Mouse (Mus musculus) heart, embryonic 13.5 days (tissue): ENCODE measurements around the gene Rab26. TPM values are rescaled to one million over a fixed set of nuclear protein-coding genes. Genes with fewer than 3 reads are reported as not detected.
A peak's percentile ranks its signal among the peaks of the same experiment; 100 is the strongest.

Experiments used
- ATAC-seq: fragments of 200-750 bp; cut with Nextera tagmentation; 2 replicates; pipeline ENCODE4 v1.8.0; 2017; ENCODE audit warnings: moderate TSS enrichment; ENCODE audit not compliant: insufficient number of reproducible peaks, low FRiP score, low TSS enrichment; ENCODE audit errors: extremely low read depth
- H3K27ac ChIP-seq: fragments of 300-500 bp; sonication (generic); replicated peaks from 2 replicates; pipeline ENCODE4 v1.5.1; 2015; ENCODE audit warnings: moderate library complexity, mild to moderate bottlenecking, inconsistent platforms
- H3K27me3 ChIP-seq: fragments of 300-500 bp; sonication (generic); replicated peaks from 2 replicates; pipeline ENCODE4 v1.6.1; 2015; ENCODE audit warnings: mild to moderate bottlenecking, inconsistent platforms
- H3K36me3 ChIP-seq: fragments of 300-500 bp; sonication (generic); 2 replicates; pipeline ENCODE4 v1.6.1; 2015; ENCODE audit warnings: mild to moderate bottlenecking, inconsistent platforms
- H3K4me1 ChIP-seq: fragments of 300-500 bp; sonication (generic); 2 replicates; pipeline ENCODE4 v1.6.1; 2015; ENCODE audit warnings: inconsistent platforms
- H3K4me2 ChIP-seq: fragments of 300-500 bp; sonication (generic); 2 replicates; pipeline ENCODE4 v1.6.1; 2015; ENCODE audit warnings: inconsistent platforms, mild to moderate bottlenecking, moderate library complexity
- H3K4me3 ChIP-seq: fragments of 300-500 bp; sonication (generic); 2 replicates; pipeline ENCODE4 v1.5.1; 2015; ENCODE audit warnings: moderate library complexity, mild to moderate bottlenecking, inconsistent platforms
- H3K9ac ChIP-seq: fragments of 300-500 bp; sonication (generic); 2 replicates; pipeline ENCODE4 v1.6.1; 2015; ENCODE audit warnings: inconsistent platforms, mild to moderate bottlenecking, moderate library complexity
- H3K9me3 ChIP-seq: fragments of 300-500 bp; sonication (generic); 2 replicates; pipeline ENCODE4 v1.6.1; 2016; ENCODE audit warnings: inconsistent platforms
- WGBS: fragments of 180-500 bp; shearing (Covaris S2); methylation state at CpG from one replicate; pipeline ENCODE4 v1.1.7; 2015; ENCODE audit warnings: mixed read lengths; 5-methylcytosine and 5-hydroxymethylcytosine counted together
- polyA plus RNA-seq: library from polyadenylated mRNA; unstranded; fragments of >200 nt; fragmentation: Nextera tagmentation; extraction: Ambion mirVana; gene quantifications from 2 replicates; pipeline ENCODE4 v1.2.1, GENCODE M21; 2015

Rab26 gene
- polyA plus RNA-seq, 1 experiment from 2014 or later, result 1.0 TPM

DNA sequence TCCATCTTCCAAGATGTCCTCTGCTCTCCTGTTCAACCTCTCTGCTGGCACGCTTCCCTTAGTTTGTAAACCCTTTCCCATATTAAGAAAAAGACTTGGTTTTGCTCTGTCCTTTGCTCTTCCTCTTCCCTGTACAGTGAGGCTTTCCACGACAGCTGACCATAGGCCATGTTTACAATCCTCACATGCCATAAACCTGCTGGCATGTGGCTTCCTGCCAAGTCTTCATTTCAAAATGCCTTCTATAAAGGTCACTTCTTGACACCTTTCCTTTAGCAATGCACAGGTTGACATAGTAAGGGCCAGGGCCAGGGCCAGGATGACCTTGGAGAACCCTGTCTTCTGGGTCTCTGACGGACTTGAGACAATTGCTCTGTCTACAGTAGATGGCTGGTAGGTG lies 12.2 kb upstream of the Rab26 start:
- Histone ChIP-seq H3K9ac (no peak overlapping the region), H3K9me3 (no peaks in the 10 kb centered on the region), H3K4me1 (peaks cover 21% of the 10 kb centered on the region), H3K27ac (no peak overlapping the region), H3K4me2 (no peak overlapping the region), H3K4me3 (no peak overlapping the region), H3K27me3 (peaks cover 7% of the 10 kb centered on the region; the same call in 1 of the 2 replicates), H3K36me3 (no peaks in the 10 kb centered on the region)
- no peak for ATAC-seq
- WGBS, result 75% methylated on average over 3 of the region's 3 CpGs

DNA sequence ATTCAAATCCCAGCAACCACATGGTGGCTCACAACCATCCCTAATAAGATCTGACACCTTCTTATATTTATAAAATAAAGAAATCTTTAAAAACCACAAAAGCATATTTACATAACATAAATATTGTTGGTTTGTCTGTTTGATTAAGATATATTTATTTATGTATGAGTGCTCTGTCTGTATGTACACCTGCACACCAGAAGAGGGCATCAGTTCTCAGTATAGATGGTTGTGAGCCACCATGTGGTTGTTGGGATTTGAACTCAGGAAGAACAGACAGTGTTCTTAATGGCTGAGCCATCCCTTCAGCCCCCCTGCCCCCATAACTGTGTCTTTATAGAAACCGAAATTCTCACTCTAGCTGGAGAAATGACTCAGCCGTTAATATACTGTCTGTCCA lies 11.2 kb upstream of the Rab26 start:
- 76% methylated on average over 2 of the region's 2 CpGs for WGBS
- H3K9me3 ChIP-seq, result no peaks in the 10 kb centered on the region

GRCm38 (mm10) chr17:24544613-24545012 lies 10.6 kb upstream of the Rab26 start:
- peaks cover 7% of the 10 kb centered on the region; the same call in 1 of the 2 replicates for H3K27me3 ChIP-seq
- H3K9ac ChIP-seq, result peak overlapping the region; percentile 33
- H3K4me3 ChIP-seq, result peak overlapping the region; percentile 10; the same call in 1 of the 2 replicates
- ATAC-seq, result no peak
- H3K9me3 ChIP-seq, result no peaks in the 10 kb centered on the region
- no peaks in the 10 kb centered on the region for H3K36me3 ChIP-seq
- no peak overlapping the region for H3K27ac ChIP-seq
- H3K4me1 ChIP-seq, result peaks cover 14% of the 10 kb centered on the region
- 13% methylated on average over 12 of the region's 12 CpGs for WGBS
- H3K4me2 ChIP-seq, result peak overlapping the region; percentile 52

More for the DNA sequence above, 11.2 kb upstream of the Rab26 start:
- peaks cover 7% of the 10 kb centered on the region; the same call in 1 of the 2 replicates for H3K27me3 ChIP-seq
- H3K4me3 ChIP-seq, result no peak overlapping the region
- H3K27ac ChIP-seq, result no peak overlapping the region
- H3K9ac ChIP-seq, result no peak overlapping the region; the same call in 1 of the 2 replicates
- H3K36me3 ChIP-seq, result no peaks in the 10 kb centered on the region
- no peak overlapping the region for H3K4me2 ChIP-seq
- no peak for ATAC-seq
- peaks cover 14% of the 10 kb centered on the region for H3K4me1 ChIP-seq

- Histone ChIP-seq H3K4me1 (peaks cover 6% of the 10 kb centered on the region), H3K36me3 (no peaks in the 10 kb centered on the region), H3K9me3 (no peaks in the 10 kb centered on the region), H3K9ac (no peak overlapping the region), H3K4me3 (no peak overlapping the region), H3K4me2 (no peak overlapping the region), H3K27me3 (peaks cover 7% of the 10 kb centered on the region; the same call in 1 of the 2 replicates), H3K27ac (no peak overlapping the region)
- 6% methylated on average over 3 of the region's 3 CpGs for WGBS
- no peak for ATAC-seq
Measured at GRCm38 (mm10) chr17:24540375-24540774, 6.4 kb upstream of the Rab26 start.

DNA sequence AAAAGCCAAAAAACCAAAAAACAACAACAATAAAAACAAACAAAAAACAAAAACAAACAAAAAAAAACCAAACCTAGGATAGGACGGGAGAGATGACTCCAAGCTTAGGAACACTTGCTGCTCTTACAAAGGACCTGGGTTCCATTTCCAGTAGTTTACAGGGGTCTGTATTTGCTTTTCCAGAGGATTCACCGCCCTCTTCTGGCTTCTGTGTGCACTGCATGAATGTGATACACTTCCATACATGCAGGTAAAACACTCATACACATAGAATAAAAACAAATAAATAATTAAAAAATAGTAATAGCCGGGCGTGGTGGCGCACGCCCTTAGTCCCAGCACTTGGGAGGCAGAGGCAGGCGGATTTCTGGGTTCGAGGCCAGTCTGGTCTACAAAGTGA lies 4.9 kb upstream of the Rab26 start:
- H3K36me3 ChIP-seq, result no peaks in the 10 kb centered on the region
- no peak overlapping the region for H3K4me3 ChIP-seq
- H3K4me2 ChIP-seq, result no peak overlapping the region
- no peak for ATAC-seq
- no peaks in the 10 kb centered on the region for H3K4me1 ChIP-seq
- H3K27me3 ChIP-seq, result no peaks in the 10 kb centered on the region
- H3K9me3 ChIP-seq, result no peaks in the 10 kb centered on the region
- WGBS, result 49% methylated on average over 8 of the region's 8 CpGs
- no peak overlapping the region for H3K27ac ChIP-seq
- H3K9ac ChIP-seq, result no peak overlapping the region

DNA sequence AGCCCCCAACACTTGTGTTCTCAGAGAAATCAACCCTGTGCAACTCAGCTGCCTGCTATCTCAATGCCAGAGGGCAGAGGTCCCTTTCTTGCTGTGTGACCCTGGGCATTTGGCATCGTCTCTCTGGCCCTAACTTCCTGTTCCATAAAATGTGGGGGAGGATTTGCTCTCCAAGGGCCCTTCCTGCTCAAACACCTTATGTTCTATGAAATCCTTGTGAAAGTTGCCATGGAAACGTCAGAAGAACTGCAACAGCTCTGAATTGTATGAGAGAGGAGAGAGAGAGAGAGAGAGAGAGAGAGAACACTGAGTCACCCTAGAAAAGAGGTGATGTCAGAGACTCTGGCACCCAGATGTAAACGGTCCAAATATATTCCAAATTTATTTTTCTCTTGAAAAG lies 3.5 kb upstream of the Rab26 start:
- no peaks in the 10 kb centered on the region for H3K36me3 ChIP-seq
- 38% methylated on average over 3 of the region's 3 CpGs for WGBS
- no peak overlapping the region for H3K4me2 ChIP-seq
- no peak overlapping the region for H3K4me3 ChIP-seq
- H3K9ac ChIP-seq, result no peak overlapping the region
- ATAC-seq, result no peak
- H3K4me1 ChIP-seq, result peaks cover 10% of the 10 kb centered on the region
- H3K27ac ChIP-seq, result no peak overlapping the region
- no peaks in the 10 kb centered on the region for H3K9me3 ChIP-seq
- no peaks in the 10 kb centered on the region for H3K27me3 ChIP-seq

- no peak overlapping the region for H3K4me2 ChIP-seq
- H3K27me3 ChIP-seq, result no peaks in the 10 kb centered on the region; the same call in 1 of the 2 replicates
- no peak for ATAC-seq
- no peaks in the 10 kb centered on the region for H3K9me3 ChIP-seq
- no peak overlapping the region for H3K4me3 ChIP-seq
- no peak overlapping the region for H3K9ac ChIP-seq
- 41% methylated on average over 5 of the region's 5 CpGs for WGBS
- H3K27ac ChIP-seq, result no peak overlapping the region
- peaks cover 10% of the 10 kb centered on the region for H3K36me3 ChIP-seq
- peaks cover 28% of the 10 kb centered on the region for H3K4me1 ChIP-seq
Measured at GRCm38 (mm10) chr17:24535300-24535699, 1.3 kb upstream of the Rab26 start.

DNA sequence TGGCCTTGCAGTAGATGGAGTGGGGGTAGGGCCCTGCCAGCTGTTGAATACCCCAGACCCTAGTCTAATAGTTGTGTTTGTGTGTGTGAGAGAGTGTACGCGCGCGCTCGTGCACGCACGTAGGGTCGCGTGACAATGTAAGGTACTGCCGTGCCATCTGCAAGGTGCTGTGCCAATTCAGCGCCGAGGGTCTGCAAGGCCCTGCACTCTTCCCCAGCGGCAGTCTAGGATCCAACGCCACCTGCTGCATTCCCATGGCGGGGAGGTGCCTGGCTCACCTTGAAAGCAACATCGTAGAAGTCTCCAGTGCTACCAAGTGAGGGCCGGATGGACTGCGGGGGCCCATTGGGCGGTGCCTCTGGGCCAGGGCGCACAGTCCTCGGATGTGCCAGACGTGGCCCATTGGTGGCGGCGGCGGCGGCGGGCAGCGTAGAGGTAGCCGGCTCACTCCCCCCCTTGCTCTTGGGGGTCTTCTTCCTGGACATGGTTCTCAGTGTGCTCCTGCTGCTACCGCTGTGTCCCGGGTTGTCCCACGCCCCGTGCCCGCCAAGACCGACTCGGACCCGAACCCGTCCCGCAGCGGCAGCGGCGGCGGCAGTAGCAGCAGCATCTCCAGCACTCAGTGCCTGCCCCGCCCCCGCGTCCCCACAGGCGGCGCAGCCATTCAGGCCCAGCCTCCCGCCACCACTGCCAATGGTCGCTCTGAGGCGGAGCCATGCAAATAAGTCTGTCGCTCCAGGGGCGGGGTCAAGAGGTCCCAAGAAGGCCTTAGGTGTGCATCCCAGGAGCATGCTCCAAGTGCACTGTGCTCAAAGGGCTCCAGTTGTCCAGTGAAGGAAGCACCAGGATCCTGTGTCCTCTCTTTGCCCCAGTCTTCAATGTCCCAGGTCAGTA lies 664 bp downstream of the Rab26 start:
- Histone ChIP-seq H3K4me1 (peaks cover 45% of the 10 kb centered on the region), H3K36me3 (peaks cover 21% of the 10 kb centered on the region)

GRCm38 (mm10) chr17:24532045-24532444 lies 2.0 kb downstream of the Rab26 start:
- Histone ChIP-seq H3K27ac (no peak overlapping the region), H3K4me1 (peaks cover 47% of the 10 kb centered on the region), H3K36me3 (peaks cover 21% of the 10 kb centered on the region), H3K4me3 (no peak overlapping the region), H3K4me2 (no peak overlapping the region), H3K9me3 (no peaks in the 10 kb centered on the region), H3K9ac (peak overlapping the region; percentile 25; the same call in 1 of the 2 replicates), H3K27me3 (no peaks in the 10 kb centered on the region; the same call in 1 of the 2 replicates)
- no peak for ATAC-seq
- 77% methylated on average over 7 of the region's 7 CpGs for WGBS

More for the DNA sequence above, 664 bp downstream of the Rab26 start:
- no peaks in the 10 kb centered on the region for H3K9me3 ChIP-seq
- peak overlapping the region; percentile 88 for H3K4me2 ChIP-seq
- ATAC-seq, result peak; percentile 59
- H3K9ac ChIP-seq, result peak overlapping the region; percentile 74
- no peak overlapping the region for H3K27ac ChIP-seq
- 11% methylated on average over 53 of the region's 53 CpGs for WGBS
- peak overlapping the region; percentile 50 for H3K4me3 ChIP-seq
- H3K27me3 ChIP-seq, result no peaks in the 10 kb centered on the region; the same call in 1 of the 2 replicates

- Histone ChIP-seq H3K27me3 (no peaks in the 10 kb centered on the region; the same call in 1 of the 2 replicates), H3K4me2 (no peak overlapping the region), H3K4me1 (peaks cover 57% of the 10 kb centered on the region), H3K9ac (no peak overlapping the region), H3K9me3 (no peaks in the 10 kb centered on the region), H3K27ac (no peak overlapping the region), H3K4me3 (no peak overlapping the region), H3K36me3 (peaks cover 22% of the 10 kb centered on the region)
- no peak for ATAC-seq
- WGBS, result 76% methylated on average over 3 of the region's 3 CpGs
Measured at GRCm38 (mm10) chr17:24531064-24531463, 2.9 kb downstream of the Rab26 start.

GRCm38 (mm10) chr17:24530361-24531050 lies 3.5 kb downstream of the Rab26 start:
- Histone ChIP-seq H3K36me3 (peaks cover 27% of the 10 kb centered on the region), H3K9me3 (no peaks in the 10 kb centered on the region), H3K27me3 (no peaks in the 10 kb centered on the region; the same call in 1 of the 2 replicates), H3K4me3 (peak overlapping the region; percentile 87), H3K9ac (peak overlapping the region; percentile 91), H3K4me1 (peaks cover 62% of the 10 kb centered on the region), H3K4me2 (peak overlapping the region; percentile 93), H3K27ac (no peak overlapping the region)
- 36% methylated on average over 8 of the region's 8 CpGs for WGBS
- ATAC-seq, result no peak
